Mouse (Mus musculus): Measurements from ENCODE around the gene Rtl1. TPM values are rescaled to one million over a fixed set of nuclear protein-coding genes. Genes with fewer than 3 reads are reported as not detected.
A peak's percentile ranks its signal among the peaks of the same experiment; 100 is the strongest.

The Rtl1 gene
- polyA plus RNA-seq, 1 experiment from 2014 or later, result 0.97 TPM

DNA sequence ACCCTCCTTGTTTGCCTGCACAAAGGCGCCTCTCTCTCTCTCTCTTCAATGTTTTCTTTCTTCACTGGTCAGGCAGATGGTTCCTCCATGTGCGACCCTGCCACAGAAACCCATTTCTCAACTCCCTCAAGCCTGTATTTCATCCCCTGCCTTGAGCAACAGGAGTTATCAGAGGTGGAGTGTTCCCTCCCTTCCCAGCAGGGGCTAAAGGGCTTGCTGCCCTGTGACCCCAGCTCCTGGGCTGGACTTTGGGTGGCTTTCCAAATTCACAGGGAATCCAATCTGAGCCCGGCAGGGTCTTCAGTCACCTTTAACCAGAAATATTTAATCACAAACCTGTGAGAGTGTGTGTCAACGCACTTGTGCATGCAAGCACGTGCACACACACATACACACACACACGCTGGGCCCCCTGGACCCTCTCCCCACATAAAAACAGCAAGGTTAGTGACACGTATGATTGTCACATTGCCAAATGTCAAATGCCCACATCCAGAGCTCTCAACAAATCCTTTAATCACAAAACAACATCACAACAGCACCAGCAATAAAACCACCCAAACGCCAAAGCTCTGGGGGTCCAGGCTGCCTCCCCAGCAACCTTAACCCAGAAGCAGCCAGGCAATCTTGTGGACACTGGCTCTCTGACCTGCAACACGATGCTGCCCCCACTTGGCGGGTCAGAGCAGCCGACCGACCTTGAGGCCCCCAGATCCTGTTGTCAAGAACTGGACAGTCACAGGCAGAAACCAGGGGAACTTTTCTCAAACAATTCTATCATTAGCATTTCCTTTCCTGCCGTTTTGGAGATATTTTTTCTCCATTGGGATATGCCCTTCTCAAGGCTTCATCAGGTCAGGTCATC lies 8.7 kb upstream of the Rtl1 start:
- Histone ChIP-seq H3K36me3 (peaks cover 29% of the 10 kb centered on the region), H3K4me3 (replicated peaks) (no peak overlapping the region), H3K9me3 (replicated peaks) (no peaks in the 10 kb centered on the region), H3K9ac (no peak overlapping the region), H3K4me2 (no peak overlapping the region), H3K4me1 (peaks cover 11% of the 10 kb centered on the region), H3K27me3 (peaks cover 15% of the 10 kb centered on the region), H3K27ac (no peak overlapping the region)
- no peak for ATAC-seq (replicated peaks; ENCODE audit: low FRiP score)
- 37% methylated on average over 13 of the region's 13 CpGs for WGBS

DNA sequence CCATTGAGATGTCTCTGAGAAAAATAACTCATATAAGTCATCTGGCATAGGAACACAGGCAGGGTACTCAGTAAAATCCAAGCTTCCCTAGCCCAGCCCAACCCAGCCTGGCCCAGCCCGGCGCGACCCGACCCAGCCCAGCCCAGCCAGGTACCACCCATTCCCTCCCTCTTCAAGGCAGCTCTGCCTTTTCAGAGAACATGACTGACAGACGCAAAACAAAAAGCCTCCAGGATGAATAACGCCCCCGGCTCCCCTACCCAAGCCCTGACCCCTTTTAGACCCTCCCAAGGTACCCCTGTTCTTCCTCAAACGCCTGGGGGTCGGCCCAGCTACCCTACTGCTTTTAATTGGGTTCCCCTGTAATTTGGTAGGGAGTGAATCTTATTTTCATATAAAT lies 7.8 kb upstream of the Rtl1 start:
- Histone ChIP-seq H3K27me3 (peaks cover 10% of the 10 kb centered on the region), H3K36me3 (peaks cover 29% of the 10 kb centered on the region), H3K4me1 (peaks cover 11% of the 10 kb centered on the region), H3K9ac (no peak overlapping the region), H3K4me2 (no peak overlapping the region), H3K4me3 (replicated peaks) (no peak overlapping the region), H3K27ac (no peak overlapping the region), H3K9me3 (replicated peaks) (no peaks in the 10 kb centered on the region)
- no peak for ATAC-seq (replicated peaks; ENCODE audit: low FRiP score)
- WGBS, result 45% methylated on average over 9 of the region's 9 CpGs

DNA sequence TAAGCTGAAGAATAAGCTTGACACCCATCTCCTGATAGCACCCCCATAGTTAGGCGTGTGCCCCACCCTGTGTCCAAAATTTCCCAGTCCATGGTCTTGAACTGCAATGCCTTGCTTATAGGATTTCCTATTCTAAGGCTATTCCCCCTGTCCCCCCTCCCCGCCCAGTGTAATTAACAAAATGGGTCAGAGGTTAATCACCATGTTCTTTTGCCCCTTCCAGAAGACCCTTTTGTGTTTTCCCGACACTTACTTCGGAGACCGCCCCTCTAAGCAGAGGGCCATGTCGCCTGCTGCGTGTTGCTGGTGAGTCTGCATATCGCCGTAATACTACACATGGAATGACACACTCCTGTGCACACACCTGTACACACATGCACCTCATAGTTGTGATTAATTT lies 7.1 kb upstream of the Rtl1 start:
- WGBS, result 64% methylated on average over 9 of the region's 9 CpGs
- Histone ChIP-seq H3K4me1 (peaks cover 11% of the 10 kb centered on the region), H3K27me3 (peaks cover 5% of the 10 kb centered on the region; the same call in 1 of the 2 replicates), H3K36me3 (peaks cover 29% of the 10 kb centered on the region), H3K9me3 (replicated peaks) (no peaks in the 10 kb centered on the region), H3K4me2 (no peak overlapping the region), H3K4me3 (replicated peaks) (no peak overlapping the region), H3K9ac (no peak overlapping the region), H3K27ac (no peak overlapping the region)
- no peak for ATAC-seq (replicated peaks; ENCODE audit: low FRiP score)

DNA sequence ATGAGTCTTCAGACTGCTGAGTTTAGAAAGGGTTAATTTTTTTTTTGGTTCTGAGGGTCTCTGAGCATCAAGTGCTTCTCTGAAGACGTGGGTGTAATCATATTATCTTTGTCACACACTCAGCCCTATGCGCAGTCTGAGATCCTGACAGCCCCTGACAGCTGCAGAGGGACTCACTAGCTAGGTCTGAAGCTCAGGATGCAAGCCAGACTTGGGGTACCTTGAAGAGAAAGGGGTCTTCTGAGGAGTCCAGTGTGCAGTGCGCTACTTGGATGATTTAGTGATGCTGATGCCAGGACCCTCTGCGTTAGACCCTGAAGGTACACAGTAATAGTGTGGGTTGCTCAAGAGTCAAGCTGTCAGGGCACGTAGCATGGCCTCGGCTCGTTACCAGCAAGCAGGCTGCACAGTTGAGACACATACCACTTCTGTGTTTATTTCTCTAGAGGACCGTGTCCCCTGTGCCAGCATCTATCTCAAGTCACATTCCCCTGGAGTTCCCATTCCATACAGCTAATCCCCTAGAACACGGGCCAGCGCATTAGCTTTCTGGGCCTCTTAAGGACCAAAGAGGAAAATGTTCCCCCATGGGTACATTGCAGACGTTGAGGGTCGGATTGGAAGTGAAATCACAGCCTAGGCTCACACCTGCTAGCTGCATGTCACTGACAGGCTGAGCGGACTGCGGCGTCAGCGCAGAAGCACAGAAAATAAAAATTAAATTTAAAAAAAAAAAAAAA lies 5.0 kb upstream of the Rtl1 start:
- Histone ChIP-seq H3K27ac (no peak overlapping the region), H3K4me1 (peaks cover 11% of the 10 kb centered on the region), H3K9ac (no peak overlapping the region), H3K4me3 (replicated peaks) (no peak overlapping the region), H3K4me2 (no peak overlapping the region), H3K9me3 (replicated peaks) (no peaks in the 10 kb centered on the region), H3K27me3 (0 out of 2 replicates have a peak, but pooled peaks cover 3% of the 10 kb centered on the region), H3K36me3 (peaks cover 17% of the 10 kb centered on the region)
- ATAC-seq (replicated peaks; ENCODE audit: low FRiP score), result no peak
- WGBS, result 74% methylated on average over 16 of the region's 16 CpGs

DNA sequence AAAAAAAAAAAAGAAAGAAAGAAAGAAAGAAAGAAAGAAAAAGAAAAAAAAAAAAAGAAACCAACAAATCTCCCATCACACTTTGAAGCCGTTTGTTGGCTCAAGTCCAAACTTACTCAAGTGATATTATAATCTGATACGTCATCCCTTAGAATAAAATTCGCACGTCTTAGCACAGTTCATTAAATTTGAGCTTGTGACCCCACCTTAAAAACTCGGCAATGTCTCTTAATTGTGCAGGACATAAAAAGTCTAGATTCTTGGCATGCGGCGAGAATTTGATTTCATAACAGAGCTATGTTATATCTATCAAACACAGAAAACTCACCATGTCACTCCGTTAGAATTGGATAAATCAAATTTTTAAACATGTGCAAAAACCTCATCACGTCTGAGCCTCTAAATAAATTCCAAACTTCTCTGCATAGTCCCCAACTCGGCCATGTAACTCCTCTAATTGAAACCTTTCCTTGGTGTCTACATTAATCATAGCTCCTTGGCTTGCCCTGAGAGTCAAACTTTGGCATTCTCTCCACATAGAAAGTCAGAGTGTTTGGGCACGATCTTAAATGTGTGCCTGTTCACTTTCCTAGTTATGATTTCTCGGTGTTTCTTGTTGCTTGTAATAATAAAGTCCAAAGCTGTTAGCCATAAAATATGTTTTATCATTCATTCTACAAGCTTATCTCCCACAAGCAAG lies 1.4 kb downstream of the Rtl1 start:
- WGBS, result 50% methylated on average over 12 of the region's 12 CpGs
- no peak for ATAC-seq (replicated peaks; ENCODE audit: low FRiP score)
- H3K27ac ChIP-seq, result no peak overlapping the region
- no peaks in the 10 kb centered on the region for H3K27me3 ChIP-seq
- no peak overlapping the region for H3K9ac ChIP-seq
- peaks cover 25% of the 10 kb centered on the region for H3K4me1 ChIP-seq
- H3K4me3 ChIP-seq (replicated peaks), result no peak overlapping the region
- H3K9me3 ChIP-seq (replicated peaks), result no peaks in the 10 kb centered on the region
- H3K4me2 ChIP-seq, result no peak overlapping the region
- H3K36me3 ChIP-seq, result peaks cover 11% of the 10 kb centered on the region

DNA sequence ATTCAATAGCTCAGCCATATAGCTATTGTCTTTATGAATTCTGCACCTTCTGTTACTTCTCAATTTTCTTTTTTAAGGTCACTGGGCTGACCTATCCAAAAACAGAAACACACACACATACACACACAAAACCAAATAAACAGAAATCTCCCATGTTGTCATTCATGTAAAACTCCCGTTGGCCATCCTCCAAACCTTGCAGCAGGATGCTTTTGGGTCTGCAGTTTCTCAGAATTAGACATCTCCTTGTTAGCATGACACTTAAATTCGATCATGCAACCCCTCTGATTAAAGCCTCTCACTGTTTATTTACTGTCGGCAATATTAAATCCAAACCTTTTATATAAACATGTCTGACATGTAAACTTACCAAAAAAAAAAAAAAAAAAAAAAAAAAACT lies 3.4 kb downstream of the Rtl1 start:
- no peak for ATAC-seq (replicated peaks; ENCODE audit: low FRiP score)
- Histone ChIP-seq H3K27me3 (no peaks in the 10 kb centered on the region), H3K4me1 (peaks cover 25% of the 10 kb centered on the region), H3K4me3 (replicated peaks) (no peak overlapping the region), H3K36me3 (peaks cover 23% of the 10 kb centered on the region), H3K4me2 (no peak overlapping the region), H3K9me3 (replicated peaks) (no peaks in the 10 kb centered on the region), H3K27ac (0 out of 2 replicates have a peak overlapping the region, but pooled peaks have one; percentile 52), H3K9ac (no peak overlapping the region)
- 46% methylated on average over 3 of the region's 3 CpGs for WGBS

DNA sequence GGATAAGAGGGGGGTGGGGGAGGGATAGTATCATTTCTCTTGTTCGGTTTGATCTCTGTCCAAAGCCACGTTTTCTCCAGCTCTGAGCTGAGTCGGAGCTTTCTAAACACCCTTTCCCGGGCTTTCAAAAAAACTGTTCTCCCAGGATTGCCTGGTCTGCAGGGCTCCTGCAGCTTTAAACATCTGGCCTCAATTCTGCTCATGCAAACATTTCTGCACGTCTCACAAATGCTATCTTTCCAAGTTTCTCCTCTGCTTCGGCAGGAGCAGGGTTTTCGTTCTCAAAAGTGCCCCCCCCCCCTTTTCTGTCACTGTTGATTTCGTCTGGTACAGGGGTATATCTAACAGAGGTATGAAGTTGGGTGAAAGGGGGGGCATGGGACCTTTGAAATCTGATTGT lies 3.9 kb downstream of the Rtl1 start:
- WGBS, result 37% methylated on average over 8 of the region's 8 CpGs
- no peaks in the 10 kb centered on the region for H3K9me3 ChIP-seq (replicated peaks)
- H3K4me2 ChIP-seq, result no peak overlapping the region
- no peak overlapping the region for H3K9ac ChIP-seq
- H3K4me1 ChIP-seq, result peaks cover 25% of the 10 kb centered on the region
- peak overlapping the region; percentile 52 for H3K27ac ChIP-seq
- H3K27me3 ChIP-seq, result no peaks in the 10 kb centered on the region
- H3K36me3 ChIP-seq, result peaks cover 24% of the 10 kb centered on the region
- no peak for ATAC-seq (replicated peaks; ENCODE audit: low FRiP score)
- no peak overlapping the region for H3K4me3 ChIP-seq (replicated peaks)

DNA sequence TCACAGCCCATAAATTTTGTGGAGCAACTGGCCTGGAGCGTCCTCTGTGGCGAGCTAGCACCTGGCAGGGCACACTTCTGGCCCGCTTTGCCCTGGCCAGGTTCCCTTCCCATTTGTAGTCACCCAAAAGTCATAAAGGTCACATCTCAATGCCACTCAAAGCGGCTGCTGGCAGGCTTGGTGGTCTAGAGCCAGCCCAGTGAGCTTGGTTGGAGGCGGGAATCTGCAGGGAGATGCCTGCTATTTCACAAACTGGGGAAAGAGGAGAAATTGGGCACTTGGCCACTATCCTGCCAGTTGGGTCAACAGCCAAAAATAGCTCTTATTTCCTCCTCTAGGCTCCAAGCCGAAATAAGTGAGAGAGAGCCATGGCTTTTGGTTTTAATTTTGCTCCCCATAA lies 4.4 kb downstream of the Rtl1 start:
- H3K4me3 ChIP-seq (replicated peaks), result no peak overlapping the region
- peaks cover 24% of the 10 kb centered on the region for H3K36me3 ChIP-seq
- no peaks in the 10 kb centered on the region for H3K9me3 ChIP-seq (replicated peaks)
- WGBS, result 46% methylated on average over 6 of the region's 6 CpGs
- peak overlapping the region; percentile 52 for H3K27ac ChIP-seq
- H3K9ac ChIP-seq, result no peak overlapping the region
- no peak overlapping the region for H3K4me2 ChIP-seq
- ATAC-seq (replicated peaks; ENCODE audit: low FRiP score), result no peak
- H3K27me3 ChIP-seq, result no peaks in the 10 kb centered on the region
- H3K4me1 ChIP-seq, result peaks cover 25% of the 10 kb centered on the region

DNA sequence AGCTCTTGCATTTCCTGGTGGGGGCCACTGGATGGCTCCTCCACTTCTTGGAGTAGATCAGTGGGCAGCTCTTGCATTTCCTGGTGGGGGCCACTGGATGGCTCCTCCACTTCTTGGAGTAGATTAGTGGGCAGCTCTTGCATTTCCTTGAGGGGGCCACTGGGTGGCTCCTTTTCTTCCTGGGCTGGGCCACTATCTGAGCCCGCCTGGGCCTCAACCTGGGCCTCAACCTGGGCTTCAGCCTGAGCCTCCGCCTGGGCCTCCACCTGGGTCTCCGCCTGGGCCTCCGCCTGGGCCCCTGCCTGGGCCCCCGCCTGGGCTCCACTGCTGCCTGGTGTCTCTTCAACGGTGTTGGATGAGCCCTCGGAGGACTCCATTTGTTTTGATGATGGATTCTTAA lies 5.2 kb downstream of the Rtl1 start:
- H3K36me3 ChIP-seq, result peaks cover 24% of the 10 kb centered on the region
- no peaks in the 10 kb centered on the region for H3K9me3 ChIP-seq (replicated peaks)
- no peak overlapping the region for H3K9ac ChIP-seq
- H3K27me3 ChIP-seq, result no peaks in the 10 kb centered on the region
- ATAC-seq (replicated peaks; ENCODE audit: low FRiP score), result no peak
- H3K27ac ChIP-seq, result no peak overlapping the region
- H3K4me1 ChIP-seq, result peaks cover 25% of the 10 kb centered on the region
- WGBS, result 89% methylated on average over 7 of the region's 7 CpGs
- no peak overlapping the region for H3K4me2 ChIP-seq
- no peak overlapping the region for H3K4me3 ChIP-seq (replicated peaks)

DNA sequence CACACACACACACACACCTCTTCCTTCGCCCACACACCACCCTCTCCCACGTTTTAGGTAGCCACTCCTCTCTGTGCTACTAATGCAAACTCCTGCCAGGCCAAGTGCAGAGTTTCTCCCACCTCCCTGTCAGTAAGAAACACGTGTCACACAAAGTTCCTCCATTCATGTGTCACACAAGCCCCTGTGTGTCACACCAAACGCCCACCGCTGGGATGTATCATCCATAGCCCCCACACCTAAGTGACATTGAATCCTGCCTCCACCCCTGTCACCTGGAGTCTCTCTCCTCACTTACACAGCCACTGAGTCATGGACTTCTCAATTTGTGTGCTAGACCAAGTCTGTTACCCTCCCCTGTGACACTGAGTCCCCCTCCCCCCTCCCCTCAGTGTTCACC lies 17.9 kb downstream of the Rtl1 start:
- no peaks in the 10 kb centered on the region for H3K27me3 ChIP-seq
- no peaks in the 10 kb centered on the region for H3K9me3 ChIP-seq (replicated peaks)
- H3K27ac ChIP-seq, result no peak overlapping the region
- no peak for ATAC-seq (replicated peaks; ENCODE audit: low FRiP score)
- H3K4me1 ChIP-seq, result no peaks in the 10 kb centered on the region
- no peak overlapping the region for H3K4me3 ChIP-seq (replicated peaks)
- 65% methylated on average over 5 of the region's 5 CpGs for WGBS
- no peaks in the 10 kb centered on the region for H3K36me3 ChIP-seq
- H3K4me2 ChIP-seq, result no peak overlapping the region
- H3K9ac ChIP-seq, result no peak overlapping the region

DNA sequence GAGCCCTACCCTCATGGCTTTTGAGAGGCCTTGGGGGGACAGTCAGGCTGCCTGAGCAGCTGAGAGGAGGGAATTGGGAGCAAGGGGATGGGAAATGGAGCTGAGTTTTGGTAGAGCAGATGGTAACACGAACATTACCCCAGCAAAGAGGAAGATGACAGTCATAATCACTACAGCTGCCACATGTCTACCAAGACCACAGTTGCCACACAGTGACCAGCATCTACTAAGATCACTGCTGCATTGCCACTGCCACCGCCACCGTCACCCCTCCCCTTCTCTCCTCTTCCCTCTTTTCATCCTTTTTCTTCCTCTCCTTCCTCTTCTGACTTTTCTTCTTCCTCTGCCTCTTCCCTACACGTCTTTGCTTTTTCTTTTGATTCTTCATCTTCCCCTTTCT lies 27.9 kb downstream of the Rtl1 start:
- WGBS, result 90% methylated on average over 4 of the region's 4 CpGs
- no peak overlapping the region for H3K9ac ChIP-seq

More for the DNA sequence above, 27.9 kb downstream of the Rtl1 start:
- Histone ChIP-seq H3K36me3 (peaks cover 7% of the 10 kb centered on the region), H3K27me3 (no peaks in the 10 kb centered on the region), H3K4me1 (no peaks in the 10 kb centered on the region), H3K27ac (no peak overlapping the region), H3K9me3 (replicated peaks) (no peaks in the 10 kb centered on the region), H3K4me3 (replicated peaks) (no peak overlapping the region), H3K4me2 (no peak overlapping the region)
- ATAC-seq (replicated peaks; ENCODE audit: low FRiP score), result no peak
